Mouse (Mus musculus): ENCODE data around the gene Col6a6. TPM values are rescaled to one million over a fixed set of nuclear protein-coding genes. Genes with fewer than 3 reads are reported as not detected.

Col6a6 gene
- total and polyA plus RNA-seq, 3 experiments: 1.5 to 3.5 (median 2.5) TPM

DNA sequence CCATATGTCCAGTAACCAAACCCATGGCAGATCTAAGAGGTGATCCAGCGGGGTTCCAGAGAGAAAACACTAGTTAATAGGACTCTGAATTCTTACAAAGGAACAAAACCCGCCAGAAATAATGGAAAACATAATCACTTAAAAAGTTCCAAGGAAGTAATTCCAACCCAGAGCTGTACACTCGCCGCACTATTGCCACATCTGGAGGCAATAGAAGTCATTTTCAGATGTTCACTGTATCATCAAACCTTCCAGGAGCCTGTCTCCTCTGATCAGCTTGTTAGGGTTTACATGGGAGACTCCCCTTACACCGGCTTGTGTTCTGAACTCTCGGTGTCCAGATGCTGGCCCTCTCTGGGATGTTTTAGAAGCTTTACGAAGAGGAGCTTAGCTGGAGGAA is 108.6 kb downstream of the Col6a6 start:
- no peak overlapping the region for H3K4me3 ChIP-seq
- H3K4me1 ChIP-seq (ENCODE audit: control insufficient read depth, insufficient read depth, low read length): no peaks in the 10 kb centered on the region
- H3K27ac ChIP-seq: no peak overlapping the region
- H3K36me3 ChIP-seq (ENCODE audit: control insufficient read depth, insufficient read depth, low read length): no peaks in the 10 kb centered on the region
- WGBS: 79% methylated on average over 7 of the region's 7 CpGs
- no peak overlapping the region for H3K9ac ChIP-seq (ENCODE audit: low read depth, low read length)
- intact Hi-C loops (cut with DNase I): no loop called here
- DNase-seq: no peak
- no peaks in the 10 kb centered on the region for H3K27me3 ChIP-seq (ENCODE audit: control insufficient read depth, insufficient read depth, low read length)
- TF ChIP-seq CTCF (IDR thresholded peaks at IDR 0.05): no peak
- no peak for TF ChIP-seq EP300 (IDR thresholded peaks at IDR 0.05; ENCODE audit: insufficient read depth, low read depth, low read length)
- no peak for TF ChIP-seq POLR2A (IDR thresholded peaks at IDR 0.05; ENCODE audit: insufficient read depth, low read depth, low read length)
- no peaks in the 10 kb centered on the region for H3K79me2 ChIP-seq (replicated peaks; ENCODE audit: control insufficient read depth, insufficient read depth, low read length)

DNA sequence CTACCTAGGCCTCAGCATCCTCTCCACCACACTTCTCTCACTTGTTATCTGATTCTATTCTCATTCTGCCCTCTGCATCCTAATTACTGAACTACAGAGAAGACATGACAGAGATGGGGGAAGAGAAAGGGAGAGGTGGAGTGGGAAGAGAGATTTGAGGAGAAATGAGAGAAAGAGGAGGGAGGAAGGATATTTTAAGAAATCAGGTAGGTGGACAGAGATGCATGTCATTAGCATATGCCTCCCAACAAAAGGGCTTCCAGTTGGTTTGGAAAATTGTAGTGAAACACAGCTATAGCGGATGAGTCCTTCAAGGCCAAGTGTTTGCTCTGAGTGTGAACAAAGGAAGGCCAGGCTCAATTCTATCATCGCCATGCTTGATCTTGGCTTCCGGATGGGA is 115.9 kb downstream of the Col6a6 start:
- Histone ChIP-seq H3K9ac (ENCODE audit: low read depth, low read length) (no peak overlapping the region), H3K27me3 (ENCODE audit: control insufficient read depth, insufficient read depth, low read length) (no peaks in the 10 kb centered on the region), H3K27ac (no peak overlapping the region), H3K79me2 (replicated peaks; ENCODE audit: control insufficient read depth, insufficient read depth, low read length) (no peaks in the 10 kb centered on the region), H3K4me1 (ENCODE audit: control insufficient read depth, insufficient read depth, low read length) (no peaks in the 10 kb centered on the region), H3K36me3 (ENCODE audit: control insufficient read depth, insufficient read depth, low read length) (no peaks in the 10 kb centered on the region), H3K4me3 (no peak overlapping the region)
- intact Hi-C loops (cut with DNase I): no loop called here
- TF ChIP-seq POLR2A (IDR thresholded peaks at IDR 0.05; ENCODE audit: insufficient read depth, low read depth, low read length) (no peak), EP300 (IDR thresholded peaks at IDR 0.05; ENCODE audit: insufficient read depth, low read depth, low read length) (no peak), CTCF (IDR thresholded peaks at IDR 0.05) (no peak)
- 87% methylated on average over 3 of the region's 3 CpGs for WGBS
- no peak for DNase-seq

DNA sequence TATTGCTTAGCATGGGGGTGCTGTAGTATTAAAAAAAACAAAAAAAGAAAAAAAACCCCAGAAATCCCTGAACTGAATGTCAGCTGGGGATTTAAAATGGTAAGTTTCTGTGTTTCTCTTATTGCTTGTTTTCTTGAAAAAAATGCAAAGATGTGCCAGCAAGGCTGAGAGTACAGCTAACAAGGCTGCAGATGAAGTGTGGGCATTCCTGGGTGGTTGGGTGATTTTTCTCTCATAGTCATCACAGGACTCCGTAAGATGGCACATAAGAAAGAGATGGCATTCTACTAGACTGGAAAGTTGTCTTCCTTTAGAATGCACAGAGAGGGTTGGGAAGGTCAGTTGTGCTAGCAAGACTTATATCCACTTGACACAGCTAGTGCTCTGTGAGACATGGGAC is 122.9 kb downstream of the Col6a6 start:
- no peaks in the 10 kb centered on the region for H3K27me3 ChIP-seq (ENCODE audit: control insufficient read depth, insufficient read depth, low read length)
- no peaks in the 10 kb centered on the region for H3K36me3 ChIP-seq (ENCODE audit: control insufficient read depth, insufficient read depth, low read length)
- intact Hi-C loops (cut with DNase I): no loop called here
- no peaks in the 10 kb centered on the region for H3K79me2 ChIP-seq (replicated peaks; ENCODE audit: control insufficient read depth, insufficient read depth, low read length)
- TF ChIP-seq EP300 (IDR thresholded peaks at IDR 0.05; ENCODE audit: insufficient read depth, low read depth, low read length) (no peak), POLR2A (IDR thresholded peaks at IDR 0.05; ENCODE audit: insufficient read depth, low read depth, low read length) (no peak), CTCF (IDR thresholded peaks at IDR 0.05) (no peak)
- H3K4me3 ChIP-seq: no peak overlapping the region
- DNase-seq: no peak
- H3K9ac ChIP-seq (ENCODE audit: low read depth, low read length): no peak overlapping the region
- no peak overlapping the region for H3K27ac ChIP-seq
- no peaks in the 10 kb centered on the region for H3K4me1 ChIP-seq (ENCODE audit: control insufficient read depth, insufficient read depth, low read length)
- WGBS: 100% methylated on average over 1 of the region's 1 CpGs

DNA sequence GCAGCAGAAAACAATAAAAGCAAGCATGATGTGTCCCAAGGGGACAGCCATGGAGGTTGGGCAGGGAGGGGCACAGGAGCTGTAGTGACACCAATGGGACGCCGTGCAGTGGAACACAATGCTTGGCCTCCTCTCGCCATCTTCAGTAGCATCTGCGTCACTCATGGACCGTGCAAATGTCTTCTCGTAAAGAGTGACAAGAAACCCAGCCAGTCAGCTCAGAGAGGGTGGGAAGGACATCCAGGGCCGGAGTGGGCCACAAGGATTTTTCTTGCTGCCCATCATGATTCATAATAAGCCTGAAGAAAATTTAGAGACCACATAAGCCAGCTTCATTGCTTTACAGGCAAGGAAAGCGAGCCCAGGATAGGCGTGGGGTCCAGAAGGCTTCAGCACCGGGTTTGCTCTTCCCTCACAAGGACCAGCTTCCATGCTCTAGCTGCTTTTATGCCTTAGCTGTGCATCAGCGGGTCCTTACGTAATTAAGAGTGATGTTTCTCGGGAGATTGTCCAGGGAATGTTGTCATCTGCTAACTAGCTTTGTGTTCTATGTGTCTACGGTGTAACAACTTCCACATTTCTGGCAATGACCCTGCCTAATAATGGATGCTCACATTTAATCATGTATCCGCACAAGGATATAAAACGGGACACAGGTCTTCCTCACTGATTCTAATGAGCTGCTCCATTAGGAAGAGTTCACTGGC is 123.6 kb downstream of the Col6a6 start:
- intact Hi-C loops (cut with DNase I): no loop called here

DNA sequence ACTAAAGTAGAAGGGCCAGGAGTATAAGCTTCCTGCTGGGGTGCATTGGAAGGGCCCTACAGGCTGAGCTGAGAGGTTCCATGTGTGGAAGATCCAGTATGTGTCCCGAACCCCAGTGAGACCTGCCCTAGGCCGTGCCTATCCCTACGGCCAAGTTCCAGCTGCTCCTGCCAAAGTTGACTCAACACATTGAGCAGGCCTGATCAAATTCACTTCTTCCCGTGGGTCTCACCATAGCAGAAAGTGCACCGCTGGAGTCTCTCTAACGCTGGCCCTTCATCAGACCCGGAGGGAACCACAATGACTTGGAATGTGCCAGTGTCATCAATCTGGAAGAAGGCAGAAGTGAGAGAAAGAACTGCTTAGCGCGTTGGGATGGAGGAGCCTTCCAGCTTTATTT is 126.0 kb downstream of the Col6a6 start:
- DNase-seq: peak; percentile 25 to 26
- H3K9ac ChIP-seq (ENCODE audit: low read depth, low read length): no peak overlapping the region
- no peak overlapping the region for H3K27ac ChIP-seq
- H3K4me3 ChIP-seq: no peak overlapping the region
- no peaks in the 10 kb centered on the region for H3K36me3 ChIP-seq (ENCODE audit: control insufficient read depth, insufficient read depth, low read length)
- TF ChIP-seq EP300 (IDR thresholded peaks at IDR 0.05; ENCODE audit: insufficient read depth, low read depth, low read length) (no peak), CTCF (IDR thresholded peaks at IDR 0.05) (no peak)
- no peaks in the 10 kb centered on the region for H3K27me3 ChIP-seq (ENCODE audit: control insufficient read depth, insufficient read depth, low read length)
- no peaks in the 10 kb centered on the region; the same call in 1 of the 2 replicates for H3K4me1 ChIP-seq (ENCODE audit: control insufficient read depth, insufficient read depth, low read length)
- intact Hi-C loops (cut with DNase I): no loop called here
- no peaks in the 10 kb centered on the region for H3K79me2 ChIP-seq (replicated peaks; ENCODE audit: control insufficient read depth, insufficient read depth, low read length)
- 72% methylated on average over 9 of the region's 9 CpGs for WGBS

More for the DNA sequence above, 123.6 kb downstream of the Col6a6 start:
- Histone ChIP-seq H3K4me3 (no peak overlapping the region), H3K27me3 (ENCODE audit: control insufficient read depth, insufficient read depth, low read length) (no peaks in the 10 kb centered on the region), H3K36me3 (ENCODE audit: control insufficient read depth, insufficient read depth, low read length) (no peaks in the 10 kb centered on the region), H3K79me2 (replicated peaks; ENCODE audit: control insufficient read depth, insufficient read depth, low read length) (no peaks in the 10 kb centered on the region), H3K27ac (no peak overlapping the region), H3K4me1 (ENCODE audit: control insufficient read depth, insufficient read depth, low read length) (no peaks in the 10 kb centered on the region), H3K9ac (ENCODE audit: low read depth, low read length) (no peak overlapping the region)
- WGBS: 86% methylated on average over 16 of the region's 16 CpGs
- TF ChIP-seq CTCF (IDR thresholded peaks at IDR 0.05): no peak
- TF ChIP-seq EP300 (IDR thresholded peaks at IDR 0.05; ENCODE audit: insufficient read depth, low read depth, low read length): no peak
- TF ChIP-seq POLR2A (IDR thresholded peaks at IDR 0.05; ENCODE audit: insufficient read depth, low read depth, low read length): no peak
- DNase-seq: no peak

DNA sequence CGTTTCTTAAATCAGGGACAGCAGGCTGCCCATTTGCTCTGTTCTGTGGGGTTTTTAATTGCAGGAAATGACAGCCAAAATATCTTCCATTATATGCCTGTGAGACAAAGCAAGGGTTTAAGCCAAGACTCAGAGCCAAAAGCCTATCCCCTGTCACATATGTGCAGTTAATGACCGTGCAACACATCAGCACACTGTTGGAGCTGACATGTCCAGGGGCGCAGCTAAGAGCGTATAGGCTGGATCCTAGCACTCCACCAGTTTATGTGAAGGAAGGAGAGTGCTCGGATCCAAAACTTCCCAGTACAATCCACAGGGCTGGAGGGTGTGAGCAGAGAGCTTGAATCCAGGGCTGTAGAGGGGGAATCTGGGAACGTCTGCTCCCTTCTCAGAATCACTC is 127.3 kb downstream of the Col6a6 start:
- WGBS: 78% methylated on average over 6 of the region's 6 CpGs
- intact Hi-C loops (cut with DNase I): no loop called here
- H3K27me3 ChIP-seq (ENCODE audit: control insufficient read depth, insufficient read depth, low read length): no peaks in the 10 kb centered on the region
- H3K27ac ChIP-seq: no peak overlapping the region
- H3K9ac ChIP-seq (ENCODE audit: low read depth, low read length): no peak overlapping the region
- H3K4me1 ChIP-seq (ENCODE audit: control insufficient read depth, insufficient read depth, low read length): no peaks in the 10 kb centered on the region; the same call in 1 of the 2 replicates
- TF ChIP-seq POLR2A (IDR thresholded peaks at IDR 0.05; ENCODE audit: insufficient read depth, low read depth, low read length) (no peak), EP300 (IDR thresholded peaks at IDR 0.05; ENCODE audit: insufficient read depth, low read depth, low read length) (no peak), CTCF (IDR thresholded peaks at IDR 0.05) (no peak)
- no peaks in the 10 kb centered on the region for H3K79me2 ChIP-seq (replicated peaks; ENCODE audit: control insufficient read depth, insufficient read depth, low read length)
- no peak for DNase-seq
- no peaks in the 10 kb centered on the region for H3K36me3 ChIP-seq (ENCODE audit: control insufficient read depth, insufficient read depth, low read length)
- H3K4me3 ChIP-seq: no peak overlapping the region
